Mouse (Mus musculus): Measurements from ENCODE around the gene Nmnat2. TPM values are rescaled to one million over a fixed set of nuclear protein-coding genes. Genes with fewer than 3 reads are reported as not detected.

Gene Nmnat2
- total and polyA plus RNA-seq, 3 experiments, result 1.3 to 2.8 TPM; not detected in 1

DNA sequence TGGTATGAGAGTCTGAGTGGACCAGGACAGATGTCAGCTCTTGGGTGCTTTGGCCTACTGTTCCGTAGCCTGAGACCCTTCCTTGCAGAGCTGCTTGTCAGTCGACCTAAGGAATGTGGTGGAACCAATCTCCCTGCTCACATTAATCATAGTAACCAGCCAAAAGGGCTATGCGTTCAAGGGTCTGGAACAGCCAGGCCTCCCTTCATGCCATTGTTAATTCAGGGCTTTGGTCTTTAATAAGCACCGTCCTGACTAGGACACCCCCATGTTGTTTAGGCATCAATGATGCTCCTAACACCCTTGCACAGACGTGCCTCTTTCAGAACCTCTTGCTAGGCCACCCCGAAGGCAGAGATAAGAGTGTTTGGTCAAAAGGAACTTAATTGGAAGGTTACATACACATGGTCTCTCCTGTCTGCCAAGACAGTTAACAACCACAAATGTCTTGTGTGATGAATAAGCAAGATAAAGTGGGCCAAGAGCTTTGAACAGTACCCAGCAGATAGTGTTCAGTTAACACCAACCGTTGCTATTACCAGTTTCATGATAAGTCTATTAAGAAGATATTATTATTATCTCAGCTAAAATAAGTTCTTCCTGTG, 66.3 kb downstream of the Nmnat2 start (continued):
- TF ChIP-seq ZMIZ1 (IDR thresholded peaks at IDR 0.05; ENCODE audit: low read depth, low read length) (peak; percentile 91), POLR2AphosphoS2 (IDR thresholded peaks at IDR 0.05; ENCODE audit: low read length) (peak; percentile 79; the same call in 1 of the 2 replicates), POLR2AphosphoS5 (IDR thresholded peaks at IDR 0.05; ENCODE audit: borderline replicate concordance, low read depth, low read length) (no peak)

DNA sequence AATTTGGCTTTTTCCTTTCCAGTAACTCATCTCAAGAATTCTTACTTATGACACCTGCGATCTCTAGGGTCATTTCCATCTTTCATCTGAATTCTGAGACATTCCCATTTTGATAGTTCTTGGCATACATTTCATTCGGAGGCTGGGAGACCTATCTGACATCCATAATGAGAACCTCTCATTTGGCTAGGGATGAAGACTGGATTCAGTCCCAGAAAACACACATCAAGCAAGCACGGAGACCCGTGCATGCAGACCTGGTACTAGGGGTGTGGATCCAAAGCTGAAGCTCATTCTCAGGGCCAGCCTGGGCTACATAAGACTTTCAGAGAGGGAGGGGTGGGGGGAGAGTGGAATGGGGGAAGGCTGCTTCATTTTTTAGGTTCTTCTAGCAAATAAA, 68.2 kb downstream of the Nmnat2 start:
- H3K36me3 ChIP-seq (ENCODE audit: control insufficient read depth in 1 of 2, insufficient read depth in 2 of 2, low read length in 2 of 2), result peaks cover 0 to 75% of the 10 kb centered on the region in 2 experiments; a peak in 2 of 4 replicates
- no peaks in the 10 kb centered on the region for H3K79me2 ChIP-seq (ENCODE audit: control insufficient read depth, insufficient read depth, low read length, poor library complexity)
- TF ChIP-seq ZNF384 (IDR thresholded peaks at IDR 0.05; ENCODE audit: low read depth, low read length), result no peak
- TF ChIP-seq KAT2A (conservative IDR thresholded peaks at IDR 0.05; ENCODE audit: low read depth, low read length), result no peak
- no peak; the same call in 1 of the 2 replicates for TF ChIP-seq CHD1 (IDR thresholded peaks at IDR 0.05; ENCODE audit: low read depth, low read length)
- TF ChIP-seq RCOR1 (IDR thresholded peaks at IDR 0.05; ENCODE audit: low read depth, low read length), result no peak
- TF ChIP-seq UBTF (IDR thresholded peaks at IDR 0.05; ENCODE audit: borderline replicate concordance, insufficient read depth, low read depth, low read length), result no peak
- TF ChIP-seq USF1 (IDR thresholded peaks at IDR 0.05; ENCODE audit: low read depth, low read length), result no peak
- no peak for TF ChIP-seq MAFK (IDR thresholded peaks at IDR 0.05; ENCODE audit: borderline replicate concordance, low read depth, low read length)
- TF ChIP-seq POLR2AphosphoS2 (IDR thresholded peaks at IDR 0.05; ENCODE audit: low read length), result no peak
- TF ChIP-seq EP300 (IDR thresholded peaks at IDR 0.05; ENCODE audit: low read depth in 1 of 2, low read length in 2 of 2), result no peak
- TF ChIP-seq JUND (IDR thresholded peaks at IDR 0.05; ENCODE audit: low read depth, low read length), result no peak
- no peak for TF ChIP-seq SMC3 (IDR thresholded peaks at IDR 0.05; ENCODE audit: low read depth, low read length)
- no peak for TF ChIP-seq GABPA (IDR thresholded peaks at IDR 0.05; ENCODE audit: low read depth, low read length)
- no peak for TF ChIP-seq MAZ (IDR thresholded peaks at IDR 0.05; ENCODE audit: low read depth, low read length)
- TF ChIP-seq ZMIZ1 (IDR thresholded peaks at IDR 0.05; ENCODE audit: low read depth, low read length), result no peak
- no peak for TF ChIP-seq RAD21 (IDR thresholded peaks at IDR 0.05; ENCODE audit: low read depth, low read length)
- TF ChIP-seq CTCF (IDR thresholded peaks at IDR 0.05 in 2 of 3, conservative IDR thresholded peaks at IDR 0.05 in 1 of 3; ENCODE audit: control insufficient read depth in 1 of 3, insufficient read depth in 1 of 3, low read depth in 2 of 3, low read length in 3 of 3, poor library complexity in 1 of 3, severe bottlenecking in 1 of 3), result no peak
- no peak for TF ChIP-seq USF2 (IDR thresholded peaks at IDR 0.05; ENCODE audit: borderline replicate concordance in 1 of 2, insufficient read depth in 1 of 2, low read depth in 1 of 2, low read length in 2 of 2)
- H3K9ac ChIP-seq (ENCODE audit: control insufficient read depth, low read depth, low read length, poor library complexity, severe bottlenecking), result peak overlapping the region; percentile 34
- peak overlapping the region; percentile 90 for H3K27ac ChIP-seq (ENCODE audit: control insufficient read depth, low read depth, low read length)
- H3K9me3 ChIP-seq (replicated peaks; ENCODE audit: insufficient read depth, low read length), result no peaks in the 10 kb centered on the region
- no peaks in the 10 kb centered on the region for H3K27me3 ChIP-seq (ENCODE audit: control insufficient read depth in 1 of 2, insufficient read depth in 2 of 2, low read length in 2 of 2)
- no peak overlapping the region for H3K4me3 ChIP-seq (ENCODE audit: control insufficient read depth in 1 of 2, insufficient read depth in 1 of 2, low read depth in 2 of 2, low read length in 2 of 2)
- H3K4me1 ChIP-seq (ENCODE audit: control insufficient read depth in 1 of 2, insufficient read depth in 2 of 2, low read length in 2 of 2), result peaks cover 69 to 71% of the 10 kb centered on the region in 2 experiments
- DNase-seq (ENCODE audit: low read depth, low spot score), result no peak

All from MEL (cell line).